Mouse (Mus musculus): ENCODE measurements at regions not wholly inside any gene's neighbourhood (a gene's known extent, or its start where the extent isn't known, plus 50 kb on each side); places are given as distances from the start of the nearest gene placed in this dataset.

DNA sequence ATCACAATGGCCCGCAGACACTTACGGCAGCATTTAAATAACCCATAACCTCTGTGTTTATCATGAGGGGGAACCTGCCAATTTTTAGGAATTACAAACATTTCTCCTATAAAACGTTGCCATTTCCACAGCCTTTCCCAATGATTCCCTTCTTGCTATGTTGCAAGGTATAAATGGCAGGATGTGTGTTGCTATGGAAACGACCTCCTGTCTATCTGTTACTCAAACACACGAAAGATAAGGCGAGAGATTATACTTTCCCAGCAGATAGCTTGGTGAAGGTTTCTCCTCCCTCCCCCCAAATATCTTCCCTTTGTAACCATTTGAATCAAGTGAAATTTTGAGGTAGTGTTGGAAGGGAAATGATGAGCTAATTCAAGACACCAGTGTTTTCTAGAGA lies 509.8 kb upstream of the Mon1b start:
- Histone ChIP-seq H3K9ac (ENCODE audit: low read depth, poor library complexity, severe bottlenecking) (no peak overlapping the region), H3K9me3 (replicated peaks; ENCODE audit: control insufficient read depth, insufficient read depth, low read length, poor library complexity, severe bottlenecking) (no peaks in the 10 kb centered on the region), H3K4me1 (ENCODE audit: control insufficient read depth, insufficient read depth, low read length) (no peaks in the 10 kb centered on the region), H3K27ac (ENCODE audit: insufficient read depth, low read length) (no peak overlapping the region), H3K4me3 (ENCODE audit: low read depth, low read length) (no peak overlapping the region), H3K27me3 (ENCODE audit: control insufficient read depth, insufficient read depth, low read length, poor library complexity, severe bottlenecking) (no peaks in the 10 kb centered on the region), H3K36me3 (ENCODE audit: control insufficient read depth, insufficient read depth, low read length, poor library complexity, severe bottlenecking) (no peaks in the 10 kb centered on the region)
- TF ChIP-seq POLR2A (IDR thresholded peaks at IDR 0.05; ENCODE audit: insufficient read depth, low read length), result no peak
- TF ChIP-seq CTCF (IDR thresholded peaks at IDR 0.05; ENCODE audit: low read depth, low read length), result no peak
- no peak for TF ChIP-seq EP300 (IDR thresholded peaks at IDR 0.05; ENCODE audit: insufficient read depth, low read depth, low read length)

DNA sequence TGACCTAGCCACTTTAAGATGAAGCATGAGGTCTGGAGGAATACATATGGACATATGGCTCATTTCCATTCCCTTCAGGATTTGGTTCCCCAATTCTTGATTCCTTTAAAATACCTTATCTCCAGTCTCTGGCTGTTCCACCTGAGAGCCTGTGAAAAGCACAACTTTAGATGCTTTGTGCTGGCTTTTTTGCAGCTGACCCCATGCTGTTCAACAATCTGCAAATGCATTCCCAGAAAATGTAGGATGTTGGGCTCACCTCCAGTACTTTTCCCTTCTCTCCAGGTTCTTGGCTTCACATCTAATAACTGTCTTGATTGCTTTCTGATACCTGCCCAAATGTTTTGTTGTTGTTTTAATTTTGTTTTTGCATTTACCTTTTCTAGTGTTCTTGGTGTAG lies 498.0 kb upstream of the Mon1b start:
- no peak for TF ChIP-seq EP300 (IDR thresholded peaks at IDR 0.05; ENCODE audit: insufficient read depth, low read depth, low read length)
- no peak for TF ChIP-seq POLR2A (IDR thresholded peaks at IDR 0.05; ENCODE audit: insufficient read depth, low read length)
- TF ChIP-seq CTCF (IDR thresholded peaks at IDR 0.05; ENCODE audit: low read depth, low read length), result no peak
- Histone ChIP-seq H3K27me3 (ENCODE audit: control insufficient read depth, insufficient read depth, low read length, poor library complexity, severe bottlenecking) (no peaks in the 10 kb centered on the region), H3K27ac (ENCODE audit: insufficient read depth, low read length) (no peak overlapping the region), H3K4me1 (ENCODE audit: control insufficient read depth, insufficient read depth, low read length) (no peaks in the 10 kb centered on the region), H3K9ac (ENCODE audit: low read depth, poor library complexity, severe bottlenecking) (no peak overlapping the region), H3K4me3 (ENCODE audit: low read depth, low read length) (no peak overlapping the region), H3K36me3 (ENCODE audit: control insufficient read depth, insufficient read depth, low read length, poor library complexity, severe bottlenecking) (no peaks in the 10 kb centered on the region), H3K9me3 (replicated peaks; ENCODE audit: control insufficient read depth, insufficient read depth, low read length, poor library complexity, severe bottlenecking) (no peaks in the 10 kb centered on the region)

- H3K4me3 ChIP-seq (ENCODE audit: low read depth, low read length), result no peak overlapping the region
- no peak for TF ChIP-seq EP300 (IDR thresholded peaks at IDR 0.05; ENCODE audit: insufficient read depth, low read depth, low read length)
- H3K36me3 ChIP-seq (ENCODE audit: control insufficient read depth, insufficient read depth, low read length, poor library complexity, severe bottlenecking), result no peaks in the 10 kb centered on the region
- no peaks in the 10 kb centered on the region for H3K4me1 ChIP-seq (ENCODE audit: control insufficient read depth, insufficient read depth, low read length)
- H3K27me3 ChIP-seq (ENCODE audit: control insufficient read depth, insufficient read depth, low read length, poor library complexity, severe bottlenecking), result no peaks in the 10 kb centered on the region
- no peaks in the 10 kb centered on the region for H3K9me3 ChIP-seq (replicated peaks; ENCODE audit: control insufficient read depth, insufficient read depth, low read length, poor library complexity, severe bottlenecking)
- no peak overlapping the region for H3K27ac ChIP-seq (ENCODE audit: insufficient read depth, low read length)
- no peak overlapping the region for H3K9ac ChIP-seq (ENCODE audit: low read depth, poor library complexity, severe bottlenecking)
Measured at GRCm38 (mm10) chr8:113140021-113140420, 495.4 kb upstream of the Mon1b start.

DNA sequence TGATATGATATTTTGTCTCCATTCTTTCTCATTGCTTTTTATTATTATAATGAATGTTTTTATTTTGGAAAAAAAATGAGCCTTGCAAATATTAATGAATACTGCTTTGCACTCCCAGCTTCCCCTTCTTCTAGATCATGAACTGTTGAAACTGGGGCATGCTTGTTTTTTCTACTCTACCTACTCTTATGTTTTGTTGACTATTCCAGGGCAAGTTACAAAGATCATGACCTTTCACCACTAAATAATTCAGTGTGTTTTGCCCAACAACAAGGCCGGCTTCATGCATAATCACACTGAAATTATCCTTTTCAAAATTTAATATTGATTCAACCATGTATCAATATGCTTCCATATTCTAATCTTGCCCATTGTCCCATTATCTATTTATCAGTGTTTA lies 494.3 kb upstream of the Mon1b start:
- Histone ChIP-seq H3K4me1 (ENCODE audit: control insufficient read depth, insufficient read depth, low read length) (no peaks in the 10 kb centered on the region), H3K9ac (ENCODE audit: low read depth, poor library complexity, severe bottlenecking) (no peak overlapping the region), H3K36me3 (ENCODE audit: control insufficient read depth, insufficient read depth, low read length, poor library complexity, severe bottlenecking) (no peaks in the 10 kb centered on the region), H3K4me3 (ENCODE audit: low read depth, low read length) (no peak overlapping the region), H3K27me3 (ENCODE audit: control insufficient read depth, insufficient read depth, low read length, poor library complexity, severe bottlenecking) (no peaks in the 10 kb centered on the region), H3K9me3 (replicated peaks; ENCODE audit: control insufficient read depth, insufficient read depth, low read length, poor library complexity, severe bottlenecking) (no peaks in the 10 kb centered on the region), H3K27ac (ENCODE audit: insufficient read depth, low read length) (no peak overlapping the region)
- TF ChIP-seq POLR2A (IDR thresholded peaks at IDR 0.05; ENCODE audit: insufficient read depth, low read length), result no peak
- no peak for TF ChIP-seq EP300 (IDR thresholded peaks at IDR 0.05; ENCODE audit: insufficient read depth, low read depth, low read length)
- no peak for TF ChIP-seq CTCF (IDR thresholded peaks at IDR 0.05; ENCODE audit: low read depth, low read length)

- H3K27me3 ChIP-seq (ENCODE audit: control insufficient read depth, insufficient read depth, low read length, poor library complexity, severe bottlenecking), result no peaks in the 10 kb centered on the region
- H3K4me3 ChIP-seq (ENCODE audit: low read depth, low read length), result no peak overlapping the region
- TF ChIP-seq POLR2A (IDR thresholded peaks at IDR 0.05; ENCODE audit: insufficient read depth, low read length), result no peak
- no peak for TF ChIP-seq EP300 (IDR thresholded peaks at IDR 0.05; ENCODE audit: insufficient read depth, low read depth, low read length)
- H3K27ac ChIP-seq (ENCODE audit: insufficient read depth, low read length), result no peak overlapping the region
- no peaks in the 10 kb centered on the region for H3K36me3 ChIP-seq (ENCODE audit: control insufficient read depth, insufficient read depth, low read length, poor library complexity, severe bottlenecking)
- no peak overlapping the region for H3K9ac ChIP-seq (ENCODE audit: low read depth, poor library complexity, severe bottlenecking)
- no peaks in the 10 kb centered on the region for H3K4me1 ChIP-seq (ENCODE audit: control insufficient read depth, insufficient read depth, low read length)
- no peaks in the 10 kb centered on the region for H3K9me3 ChIP-seq (replicated peaks; ENCODE audit: control insufficient read depth, insufficient read depth, low read length, poor library complexity, severe bottlenecking)
Measured at GRCm38 (mm10) chr8:113176591-113176990, 458.8 kb upstream of the Mon1b start.

GRCm38 (mm10) chr8:113183186-113183585 lies 452.2 kb upstream of the Mon1b start:
- H3K4me3 ChIP-seq (ENCODE audit: low read depth, low read length), result no peak overlapping the region
- H3K36me3 ChIP-seq (ENCODE audit: control insufficient read depth, insufficient read depth, low read length, poor library complexity, severe bottlenecking), result no peaks in the 10 kb centered on the region
- no peak overlapping the region for H3K27ac ChIP-seq (ENCODE audit: insufficient read depth, low read length)
- TF ChIP-seq CTCF (IDR thresholded peaks at IDR 0.05; ENCODE audit: low read depth, low read length) (no peak), EP300 (IDR thresholded peaks at IDR 0.05; ENCODE audit: insufficient read depth, low read depth, low read length) (no peak), POLR2A (IDR thresholded peaks at IDR 0.05; ENCODE audit: insufficient read depth, low read length) (no peak)
- no peaks in the 10 kb centered on the region for H3K27me3 ChIP-seq (ENCODE audit: control insufficient read depth, insufficient read depth, low read length, poor library complexity, severe bottlenecking)
- H3K9ac ChIP-seq (ENCODE audit: low read depth, poor library complexity, severe bottlenecking), result no peak overlapping the region
- H3K4me1 ChIP-seq (ENCODE audit: control insufficient read depth, insufficient read depth, low read length), result no peaks in the 10 kb centered on the region
- H3K9me3 ChIP-seq (replicated peaks; ENCODE audit: control insufficient read depth, insufficient read depth, low read length, poor library complexity, severe bottlenecking), result no peaks in the 10 kb centered on the region
